Mouse (Mus musculus): ENCODE data around the gene Brd7.

- no peak for TF ChIP-seq CTCF (IDR thresholded peaks at IDR 0.05; ENCODE audit: low read depth)
- no peak for TF ChIP-seq EP300 (IDR thresholded peaks at IDR 0.05; ENCODE audit: low read depth)
These were observed 37.2 kb downstream of the Brd7 start for GRCm38 (mm10) chr8:88324760-88325159.

Data from liver, embryonic 14.5 days (tissue).